Mouse (Mus musculus): Measurements from ENCODE around the gene Lypd6b.

Gene Lypd6b

GRCm38 (mm10) chr2:49787376-49788050 is at the start of gene Lypd6b:
TSS of gene Lypd6b (plus strand) at chr2:49787688.
- peak; percentile 30 for DNase-seq (ENCODE audit: low spot score)

- no peak for DNase-seq (ENCODE audit: low spot score)
These were observed 48.4 kb upstream of the Lypd6b start for GRCm38 (mm10) chr2:49739046-49739445.

- no peak for DNase-seq (ENCODE audit: low spot score)
These were observed 46.5 kb upstream of the Lypd6b start for GRCm38 (mm10) chr2:49741026-49741425.

GRCm38 (mm10) chr2:49741895-49742734 is 45.4 kb upstream of the Lypd6b start:
- DNase-seq (ENCODE audit: low spot score) = no peak

- DNase-seq (ENCODE audit: low spot score) = no peak
These were observed 44.6 kb upstream of the Lypd6b start for GRCm38 (mm10) chr2:49742919-49743318.

GRCm38 (mm10) chr2:49743775-49744174 is 43.7 kb upstream of the Lypd6b start:
- DNase-seq (ENCODE audit: low spot score) = no peak

- peak; percentile 21 for DNase-seq (ENCODE audit: low spot score)
These were observed 43.0 kb upstream of the Lypd6b start for GRCm38 (mm10) chr2:49744251-49745093.

- DNase-seq (ENCODE audit: low spot score) = no peak
These were observed 42.2 kb upstream of the Lypd6b start for GRCm38 (mm10) chr2:49745094-49745781.

- DNase-seq (ENCODE audit: low spot score) = no peak
These were observed 40.5 kb upstream of the Lypd6b start for GRCm38 (mm10) chr2:49746947-49747346.

- DNase-seq (ENCODE audit: low spot score) = no peak
These were observed 39.8 kb upstream of the Lypd6b start for GRCm38 (mm10) chr2:49747670-49748069.

GRCm38 (mm10) chr2:49748628-49749342 is 38.7 kb upstream of the Lypd6b start:
- peak; percentile 64 for DNase-seq (ENCODE audit: low spot score)

- DNase-seq (ENCODE audit: low spot score) = no peak
These were observed 37.5 kb upstream of the Lypd6b start for GRCm38 (mm10) chr2:49749730-49750576.

- no peak for DNase-seq (ENCODE audit: low spot score)
These were observed 35.8 kb upstream of the Lypd6b start for GRCm38 (mm10) chr2:49751544-49752210.

GRCm38 (mm10) chr2:49752211-49752607 is 35.3 kb upstream of the Lypd6b start:
- DNase-seq (ENCODE audit: low spot score) = no peak

GRCm38 (mm10) chr2:49753062-49753461 is 34.4 kb upstream of the Lypd6b start:
- DNase-seq (ENCODE audit: low spot score) = no peak

GRCm38 (mm10) chr2:49755054-49755453 is 32.4 kb upstream of the Lypd6b start:
- peak; percentile 58 for DNase-seq (ENCODE audit: low spot score)

GRCm38 (mm10) chr2:49757616-49758015 is 29.9 kb upstream of the Lypd6b start:
- no peak for DNase-seq (ENCODE audit: low spot score)

GRCm38 (mm10) chr2:49764331-49764946 is 23.0 kb upstream of the Lypd6b start:
- peak; percentile 94 for DNase-seq (ENCODE audit: low spot score)

- DNase-seq (ENCODE audit: low spot score) = no peak
These were observed 18.6 kb upstream of the Lypd6b start for GRCm38 (mm10) chr2:49768916-49769315.
